ENCODE assay signal across 9 mouse cellular contexts in the genomic region with DNA sequence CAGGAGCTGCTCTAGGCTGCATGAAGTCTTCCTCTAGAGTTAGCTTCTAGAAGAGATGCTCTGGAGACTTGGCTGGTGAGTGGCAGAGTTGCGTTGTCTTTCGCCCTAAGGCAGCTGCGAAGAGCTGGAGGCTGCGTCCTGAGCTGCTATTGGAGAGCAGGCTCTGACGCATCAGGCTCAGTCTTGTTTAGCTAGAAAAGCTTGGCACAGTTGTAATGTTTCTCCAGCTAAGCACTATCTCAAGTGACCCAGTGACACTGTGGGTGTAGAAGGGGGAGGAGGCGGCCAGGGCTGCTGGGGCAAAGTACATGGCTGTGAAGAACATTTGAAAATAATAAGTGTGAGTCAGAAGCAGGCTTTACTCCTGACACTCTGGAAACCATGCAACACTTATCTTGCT. TPM values are rescaled to one million over a fixed set of nuclear protein-coding genes. Genes with fewer than 3 reads are reported as not detected.
DNase-seq lines count a peak whose midpoint lies in the region; ATAC-seq and TF ChIP-seq lines count a peak whose summit lies in the region.
"Had no signal": no experiment of that assay in that cellular context is flagged by ENCODE, and none has a peak within 500 bp of the region (broad histone marks: within the 10 kb centered on the region; RNA-seq: fewer than 3 reads in every experiment).

No protein-coding gene starts in this region.

- no peaks in the 10 kb centered on the region for H3K36me3 ChIP-seq in heart, adult 2 months (ENCODE audit: control insufficient read depth, insufficient read depth, low read length)
- H3K36me3 ChIP-seq in kidney, embryonic 16.5 days (ENCODE audit: insufficient read depth, low read length), result no peaks in the 10 kb centered on the region

- 19% methylated on average over 6 of the region's 6 CpGs for WGBS in heart, adult 2 months
- 66% methylated on average over 6 of the region's 6 CpGs for WGBS in kidney, embryonic 16.5 days

- no peak for TF ChIP-seq POLR2A in heart, adult 2 months (IDR thresholded peaks at IDR 0.05; ENCODE audit: insufficient read depth, low read depth, low read length)

- peak; percentile 66 for DNase-seq in adrenal gland, postnatal 10 days
- peak; percentile 65 to 84 for DNase-seq in heart, adult 2 months
- peak; percentile 73 for DNase-seq in ovary, postnatal 36 days (ENCODE audit: low spot score)
- no peak for DNase-seq in thymus, postnatal 4 days
- no peak for DNase-seq in cerebellum, postnatal 10 days
- no peak for DNase-seq in left cerebral cortex, postnatal 10 days (ENCODE audit: extremely low spot score in 1 of 2, low spot score in 2 of 2)

- peaks cover 4% of the 10 kb centered on the region for H3K4me1 ChIP-seq in heart, adult 2 months (ENCODE audit: control insufficient read depth, insufficient read depth, low read length)
- H3K4me1 ChIP-seq in kidney, embryonic 16.5 days (ENCODE audit: insufficient read depth, low read length), result no peaks in the 10 kb centered on the region; the same call in 1 of the 2 replicates

- H3K27ac ChIP-seq in heart, adult 2 months, result peak overlapping the region; percentile 64
- H3K27ac ChIP-seq in kidney, embryonic 16.5 days (ENCODE audit: low read length), result no peak overlapping the region
- H3K27ac ChIP-seq: macrophage had no signal

- no peaks in the 10 kb centered on the region for H3K9me3 ChIP-seq in kidney, embryonic 16.5 days (ENCODE audit: low read length)

- H3K4me2 ChIP-seq in kidney, embryonic 16.5 days (replicated peaks; ENCODE audit: low read depth, low read length), result no peak overlapping the region

- H3K27me3 ChIP-seq in heart, adult 2 months (ENCODE audit: control insufficient read depth, insufficient read depth, low read length), result no peaks in the 10 kb centered on the region
- H3K27me3 ChIP-seq in kidney, embryonic 16.5 days (ENCODE audit: insufficient read depth, low read length), result no peaks in the 10 kb centered on the region

- ATAC-seq in kidney, embryonic 16.5 days (ENCODE audit: low FRiP score, low TSS enrichment), result peak; percentile 64; the same call in 1 of the 2 replicates
- no peak for ATAC-seq in inflammation-experienced regulatory T-cells, adult 6 months

- TF ChIP-seq CTCF in heart, adult 2 months (IDR thresholded peaks at IDR 0.05), result no peak

- no peaks in the 10 kb centered on the region for H3K79me2 ChIP-seq in heart, adult 2 months (replicated peaks; ENCODE audit: control insufficient read depth, insufficient read depth, low read length)

- intact Hi-C loops in heart, adult 2 months (cut with DNase I), result no loop called here
- intact Hi-C loops in left cerebral cortex, postnatal 10 days (cut with DNase I), result no loop called here

- TF ChIP-seq EP300 in heart, adult 2 months (IDR thresholded peaks at IDR 0.05; ENCODE audit: insufficient read depth, low read depth, low read length), result peak; percentile 54; the same call in 1 of the 2 replicates

- H3K9ac ChIP-seq in heart, adult 2 months (ENCODE audit: low read depth, low read length), result no peak overlapping the region
- no peak overlapping the region for H3K9ac ChIP-seq in kidney, embryonic 16.5 days (replicated peaks; ENCODE audit: low read length)

- no peak overlapping the region for H3K4me3 ChIP-seq in heart, adult 2 months
- H3K4me3 ChIP-seq in kidney, embryonic 16.5 days (ENCODE audit: low read length), result no peak overlapping the region

RNA-seq across cellular contexts. Expression of gene Egfr, which starts 48.5 kb away (rescaled TPM):
- total RNA-seq in adrenal gland, postnatal 10 days (2021), result 10 to 100 TPM; 15.5 to 23.5 TPM
- 10 to 100 TPM in 1 of 2 experiments, 1 to 10 TPM in 1; 4.9 to 10.5 TPM for total RNA-seq in heart, adult 2 months (2021)
- polyA plus RNA-seq in heart, adult 2 months (2012; rRNA removed), result 4.4 and 7.0 TPM in 2 replicates
- polyA plus RNA-seq in kidney, embryonic 16.5 days (2015; fragmentation: Nextera tagmentation; extraction: Ambion mirVana), result 4.0 and 4.9 TPM in 2 replicates
- not detected for polyA plus RNA-seq in inflammation-experienced regulatory T-cells, adult 6 months (2017; shearing (Covaris generic))
- 10 to 100 TPM; 15.3 to 18.6 TPM for total RNA-seq in left cerebral cortex, postnatal 10 days (2021)

Comparison
In these comparisons a context has a peak if more than half of its experiments do, and no peak if none do; other contexts are left out.
1. DNase-seq: peak in adrenal gland, postnatal 10 days (single experiment), heart, adult 2 months (2 of 2) and ovary, postnatal 36 days (single experiment); none in thymus, postnatal 4 days (single experiment), cerebellum, postnatal 10 days (0 of 2) and left cerebral cortex, postnatal 10 days (0 of 2).